Mouse (Mus musculus) kidney, postnatal 0 days (tissue): ENCODE results near the gene Klhdc8a. TPM values are rescaled to one million over a fixed set of nuclear protein-coding genes. Genes with fewer than 3 reads are reported as not detected.

Experiments used
- ATAC-seq: fragments of 200-750 bp; cut with Nextera tagmentation; replicated peaks from 2 replicates; pipeline ENCODE4 v1.8.0; 2017; ENCODE audit warnings: low read depth, moderate number of reproducible peaks, moderate TSS enrichment, moderate library complexity; ENCODE audit not compliant: low FRiP score
- DNase-seq: peaks from one replicate; pipeline ENCODE4 v3.0.0-alpha.2; 2016; ENCODE audit warnings: low spot score
- H3K27ac ChIP-seq: fragments of 300-500 bp; sonication (generic); 2 replicates; pipeline ENCODE4 v1.5.1; 2014; ENCODE audit warnings: mild to moderate bottlenecking
- H3K27me3 ChIP-seq: fragments of 300-500 bp; sonication (generic); 2 replicates; pipeline ENCODE4 v1.6.1; 2014; ENCODE audit warnings: low read length, mixed read lengths; ENCODE audit not compliant: insufficient read depth
- H3K36me3 ChIP-seq: fragments of 300-500 bp; sonication (generic); 2 replicates; pipeline ENCODE4 v1.6.1; 2014; ENCODE audit warnings: low read length, mixed read lengths; ENCODE audit not compliant: insufficient read depth
- H3K4me1 ChIP-seq: fragments of 300-500 bp; sonication (generic); replicated peaks from 2 replicates; pipeline ENCODE4 v1.6.1; 2014; ENCODE audit warnings: antibody characterized with exemption, low read length, mixed read lengths; ENCODE audit not compliant: insufficient read depth
- H3K4me2 ChIP-seq: fragments of 300-500 bp; sonication (generic); 2 replicates; pipeline ENCODE4 v1.6.1; 2014; ENCODE audit warnings: mild to moderate bottlenecking, low read length, moderate library complexity, mixed read lengths
- H3K4me3 ChIP-seq: fragments of 300-500 bp; sonication (generic); replicated peaks from 2 replicates; pipeline ENCODE4 v1.5.1; 2014; ENCODE audit warnings: low read depth, low read length
- H3K9ac ChIP-seq: fragments of 300-500 bp; sonication (generic); 2 replicates; pipeline ENCODE4 v1.6.1; 2014; ENCODE audit warnings: low read depth, low read length
- H3K9me3 ChIP-seq: fragments of 300-500 bp; sonication (generic); replicated peaks from 2 replicates; pipeline ENCODE4 v1.6.1; 2016; ENCODE audit warnings: low read length, inconsistent platforms, mixed read lengths
- CTCF ChIP-seq: IDR thresholded peaks from 2 replicates; pipeline ENCODE4 v1.5.1; 2016; ENCODE audit warnings: antibody characterized with exemption, low read depth, mild to moderate bottlenecking, moderate library complexity
- WGBS: fragments of 180-500 bp; shearing (Covaris S2); extraction: QIAGEN DNeasy Blood & Tissue Kit; methylation state at CpG from one replicate; pipeline ENCODE4 v1.1.7; 2014; 5-methylcytosine and 5-hydroxymethylcytosine counted together
- polyA plus RNA-seq: library from polyadenylated mRNA; unstranded; fragments of >200 nt; fragmentation: Nextera tagmentation; extraction: Ambion mirVana; gene quantifications from 2 replicates; pipeline ENCODE4 v1.2.1, GENCODE M21; 2015

Klhdc8a gene
- polyA plus RNA-seq, 1 experiment from 2014 or later = 5.0 TPM

DNA sequence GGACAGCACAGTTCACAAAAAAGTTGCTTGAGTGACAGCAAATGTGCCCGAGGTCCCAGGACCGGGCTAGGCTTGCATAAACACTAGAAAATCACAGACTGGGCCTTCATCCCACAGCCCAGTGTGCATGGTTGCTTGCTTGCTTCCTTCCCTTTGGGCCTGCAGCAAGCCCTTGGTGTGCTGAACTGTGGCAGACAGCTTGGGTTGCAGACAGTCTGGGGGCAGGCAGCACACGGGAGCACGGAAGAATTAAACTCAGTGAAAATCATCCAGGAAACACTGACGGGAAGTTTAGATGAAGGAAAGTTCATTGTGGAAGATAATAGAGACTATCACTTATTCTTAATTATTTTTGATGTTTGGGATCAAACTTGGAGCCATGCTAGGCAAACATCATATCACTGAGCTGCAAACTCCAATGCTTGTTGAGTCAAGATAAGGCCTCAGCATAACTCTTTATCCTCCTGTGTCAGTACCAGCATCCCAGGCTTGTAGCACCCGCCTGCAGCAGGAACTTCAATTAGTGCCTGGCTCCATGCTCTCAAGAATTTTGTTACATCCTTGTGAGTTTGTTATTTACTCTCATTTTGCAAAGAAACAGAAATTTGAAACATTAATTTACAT lies 35.9 kb downstream of the Klhdc8a start:
- Histone ChIP-seq H3K4me3 (no peak overlapping the region), H3K9ac (peak overlapping the region; percentile 29; the same call in 1 of the 2 replicates), H3K4me2 (no peak overlapping the region), H3K27ac (peak overlapping the region; percentile 94), H3K9me3 (no peaks in the 10 kb centered on the region), H3K27me3 (no peaks in the 10 kb centered on the region), H3K36me3 (peaks cover 8% of the 10 kb centered on the region; the same call in 1 of the 2 replicates), H3K4me1 (peaks cover 44% of the 10 kb centered on the region)
- ATAC-seq (peak; percentile 14; the same call in 1 of the 2 replicates), DNase-seq (no peak)
- no peak for TF ChIP-seq CTCF
- 19% methylated on average over 6 of the region's 6 CpGs for WGBS

DNA sequence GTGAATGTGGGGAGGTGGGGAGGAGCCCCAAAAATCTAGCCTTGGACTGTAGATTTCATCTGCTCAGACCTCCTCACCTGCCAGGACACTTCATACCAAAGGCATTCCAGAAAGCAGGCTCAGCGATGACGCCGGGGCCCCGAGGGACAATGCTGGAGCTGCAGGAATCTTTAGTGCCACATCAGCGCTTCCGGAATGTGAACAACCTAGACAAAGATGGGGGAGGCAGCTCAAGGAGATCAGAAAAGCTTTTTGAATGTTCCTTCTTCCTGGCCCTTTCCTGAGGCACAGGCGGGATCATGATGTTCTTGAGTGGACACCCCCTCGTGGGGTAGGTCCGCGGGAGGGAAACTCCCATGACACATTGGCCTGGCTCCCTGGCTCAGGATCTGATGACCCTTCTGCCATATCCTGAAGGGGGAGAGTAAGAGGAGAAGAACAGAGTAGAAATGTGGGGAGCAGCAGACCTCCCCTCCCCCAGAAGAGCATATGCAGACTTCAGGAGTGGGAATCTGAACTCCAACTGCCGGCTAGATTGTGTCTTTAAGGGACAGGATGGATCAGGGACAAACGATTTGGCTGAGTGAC lies 37.0 kb downstream of the Klhdc8a start:
- DNase-seq = peak; percentile 84
- H3K4me1 ChIP-seq = peaks cover 40% of the 10 kb centered on the region

DNA sequence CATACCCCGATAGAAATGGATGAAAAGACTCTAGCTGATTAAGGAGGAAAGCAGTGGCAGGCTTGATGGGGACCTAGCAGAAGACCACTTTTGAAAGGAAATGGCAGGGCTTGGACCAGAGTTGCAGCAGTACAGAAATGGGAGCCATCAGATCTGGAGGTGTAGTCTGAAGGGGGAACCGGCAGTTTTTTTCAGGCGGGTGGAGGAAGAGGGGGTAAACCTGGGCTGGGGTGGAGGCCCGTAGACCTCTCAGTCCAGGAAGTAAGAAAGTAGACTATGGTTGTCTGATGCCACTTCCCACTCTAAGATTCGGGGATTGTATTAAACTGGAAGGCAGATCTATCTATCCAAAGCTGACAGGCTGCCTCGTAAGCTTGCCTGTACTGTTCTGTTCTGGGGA lies 38.5 kb downstream of the Klhdc8a start:
- Histone ChIP-seq H3K4me1 (peaks cover 38% of the 10 kb centered on the region), H3K4me3 (no peak overlapping the region), H3K27ac (peak overlapping the region; percentile 47), H3K4me2 (no peak overlapping the region), H3K36me3 (peaks cover 4% of the 10 kb centered on the region; the same call in 1 of the 2 replicates), H3K9me3 (no peaks in the 10 kb centered on the region), H3K9ac (no peak overlapping the region), H3K27me3 (no peaks in the 10 kb centered on the region)
- WGBS = 78% methylated on average over 6 of the region's 6 CpGs
- no peak for DNase-seq
- ATAC-seq = no peak
- TF ChIP-seq CTCF = no peak

More for the DNA sequence above, 37.0 kb downstream of the Klhdc8a start:
- no peaks in the 10 kb centered on the region for H3K9me3 ChIP-seq
- WGBS = 21% methylated on average over 12 of the region's 12 CpGs
- H3K27me3 ChIP-seq = no peaks in the 10 kb centered on the region
- peaks cover 8% of the 10 kb centered on the region; the same call in 1 of the 2 replicates for H3K36me3 ChIP-seq
- no peak overlapping the region for H3K4me2 ChIP-seq
- H3K4me3 ChIP-seq = no peak overlapping the region
- peak; percentile 44 for ATAC-seq
- H3K9ac ChIP-seq = no peak overlapping the region
- no peak for TF ChIP-seq CTCF
- peak overlapping the region; percentile 94 for H3K27ac ChIP-seq

DNA sequence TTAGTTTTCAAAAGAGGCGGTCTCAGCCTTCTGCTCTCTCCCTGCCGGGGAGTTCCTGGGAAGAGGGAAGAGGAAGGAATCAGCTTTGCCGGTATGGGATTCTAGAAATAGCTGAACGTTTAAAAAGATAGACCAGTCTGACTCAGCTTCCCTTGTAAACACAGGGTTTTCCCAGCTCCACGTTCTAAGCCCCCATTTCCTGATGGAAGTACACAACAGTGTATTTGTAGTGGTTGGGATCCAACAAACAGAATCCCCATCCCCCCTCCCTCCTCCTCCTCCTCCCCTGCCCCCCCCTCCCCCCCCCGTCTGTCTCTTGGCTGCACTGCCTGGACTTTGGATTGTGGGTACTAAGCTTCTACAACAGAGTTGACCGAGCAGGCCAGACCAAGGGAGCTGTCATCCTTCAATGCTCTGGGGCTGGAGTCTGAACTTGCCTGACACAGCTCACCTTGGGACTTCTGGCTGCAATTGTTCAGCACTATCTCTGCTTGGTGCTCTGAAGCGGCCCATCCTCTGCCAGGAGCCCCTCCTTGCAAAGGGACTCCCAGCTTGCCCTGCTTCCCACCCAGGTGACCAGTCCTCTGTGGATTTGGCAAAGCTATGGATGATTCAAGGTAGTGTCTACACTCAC lies 39.7 kb downstream of the Klhdc8a start:
- Histone ChIP-seq H3K4me3 (no peak overlapping the region), H3K36me3 (no peaks in the 10 kb centered on the region), H3K4me2 (0 out of 2 replicates have a peak overlapping the region, but pooled peaks have one; percentile 3), H3K27ac (peak overlapping the region; percentile 58; the same call in 1 of the 2 replicates), H3K27me3 (no peaks in the 10 kb centered on the region), H3K9ac (no peak overlapping the region), H3K4me1 (peaks cover 38% of the 10 kb centered on the region), H3K9me3 (no peaks in the 10 kb centered on the region)
- ATAC-seq (peak; percentile 63), DNase-seq (no peak)
- WGBS = 39% methylated on average over 8 of the region's 8 CpGs
- TF ChIP-seq CTCF = no peak

DNA sequence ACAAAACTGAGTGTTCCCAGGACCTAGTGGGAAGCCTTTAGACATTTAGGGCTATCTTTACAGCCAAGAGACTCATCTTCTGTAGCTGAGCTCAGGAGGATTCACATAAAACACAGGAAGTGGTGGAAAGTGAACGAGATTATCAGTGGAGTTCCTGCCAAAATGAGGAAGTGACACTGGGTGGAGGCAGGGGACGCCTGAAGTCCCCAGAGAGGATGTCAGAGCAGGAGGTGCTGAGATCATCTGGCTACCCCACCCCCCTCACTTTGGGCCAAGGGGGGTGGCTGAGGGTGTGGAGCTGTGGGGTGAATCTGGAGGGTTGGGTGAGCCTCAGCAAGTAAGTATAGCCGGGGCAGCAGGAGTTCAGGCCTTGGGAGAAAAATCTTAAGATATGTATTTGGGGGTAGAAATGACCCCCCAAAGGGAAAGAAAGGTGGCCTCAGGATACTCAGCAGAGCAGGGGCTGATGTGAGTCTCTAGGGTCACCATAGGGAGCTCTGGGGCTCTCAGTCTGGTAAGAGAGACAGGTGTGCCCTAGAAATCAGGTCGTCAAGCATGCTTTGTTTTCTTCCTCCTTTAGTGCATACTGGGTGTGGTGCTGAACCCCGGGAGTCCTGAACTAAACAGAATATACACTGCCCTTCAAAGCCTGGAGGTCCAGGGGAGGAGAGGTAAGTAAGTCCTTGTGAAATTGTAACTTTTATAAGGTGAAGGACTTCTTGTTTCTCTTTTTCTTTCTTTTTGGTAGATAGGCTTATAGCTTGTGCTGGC lies 43.5 kb downstream of the Klhdc8a start:
- Histone ChIP-seq H3K9ac (no peak overlapping the region), H3K36me3 (no peaks in the 10 kb centered on the region), H3K4me1 (0 out of 2 replicates have a peak, but pooled peaks cover 18% of the 10 kb centered on the region), H3K27ac (no peak overlapping the region), H3K27me3 (no peaks in the 10 kb centered on the region), H3K9me3 (no peaks in the 10 kb centered on the region), H3K4me2 (no peak overlapping the region), H3K4me3 (no peak overlapping the region)
- WGBS = 33% methylated on average over 5 of the region's 5 CpGs
- ATAC-seq = no peak
- TF ChIP-seq CTCF = no peak
- no peak for DNase-seq

DNA sequence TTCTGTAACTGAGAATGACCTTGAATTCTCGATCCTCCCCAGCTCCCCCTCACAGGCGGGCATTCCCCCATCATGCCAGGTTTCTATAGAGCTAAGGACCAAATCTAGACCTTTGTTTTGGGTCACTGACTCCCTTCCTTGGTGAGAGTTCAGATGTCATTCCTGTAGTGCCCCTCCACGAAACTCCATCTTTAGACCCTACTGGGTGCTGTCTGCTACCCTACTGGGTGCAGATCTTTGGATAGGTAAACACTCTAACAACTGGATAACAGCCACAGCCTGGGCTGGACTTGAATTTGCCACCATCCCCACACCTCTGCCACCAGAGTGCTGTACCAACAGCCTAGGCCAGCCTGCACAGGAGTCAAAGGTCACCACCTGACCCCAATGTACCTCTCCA lies 44.1 kb downstream of the Klhdc8a start:
- Histone ChIP-seq H3K9me3 (no peaks in the 10 kb centered on the region), H3K4me1 (0 out of 2 replicates have a peak, but pooled peaks cover 17% of the 10 kb centered on the region), H3K4me2 (no peak overlapping the region), H3K9ac (no peak overlapping the region), H3K27me3 (no peaks in the 10 kb centered on the region), H3K27ac (no peak overlapping the region), H3K36me3 (no peaks in the 10 kb centered on the region), H3K4me3 (no peak overlapping the region)
- 45% methylated on average over 3 of the region's 3 CpGs for WGBS
- ATAC-seq = no peak
- DNase-seq = no peak
- TF ChIP-seq CTCF = no peak
